In the genomic region with DNA sequence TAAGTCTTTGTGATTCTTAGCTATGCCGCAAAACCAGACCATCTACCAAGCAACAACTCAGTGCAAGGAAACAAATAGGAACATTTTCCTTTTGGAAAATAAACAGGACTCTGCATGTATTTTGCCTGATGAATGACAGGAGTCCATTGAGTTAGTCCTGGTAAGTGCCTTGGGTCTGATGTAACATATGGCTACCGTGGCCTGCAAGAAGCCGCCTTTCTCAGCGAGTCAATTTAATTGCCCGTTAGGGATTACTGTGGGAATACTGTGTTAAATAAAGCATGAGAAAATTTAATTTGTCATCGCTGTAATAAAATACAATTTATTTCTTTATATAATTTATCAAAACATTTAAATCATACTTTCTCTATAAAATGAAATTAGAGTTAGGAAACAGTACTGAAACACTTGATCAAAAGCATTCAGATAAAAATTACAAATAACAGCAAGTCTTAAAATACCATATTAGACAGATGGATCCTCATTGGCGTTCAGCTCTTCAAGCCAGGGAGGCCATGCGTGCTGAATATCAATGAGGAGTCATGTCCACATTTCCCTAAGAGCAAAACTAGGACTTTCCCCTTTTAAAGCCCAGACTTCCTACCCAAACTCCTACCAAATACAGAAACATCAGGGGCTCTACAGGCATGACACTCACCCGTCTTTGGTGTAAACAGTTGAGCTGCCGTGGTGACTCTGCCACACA, we compare ENCODE assay signal across 19 mouse cellular contexts. TPM values are rescaled to one million over a fixed set of nuclear protein-coding genes. Genes with fewer than 3 reads are reported as not detected.
DNase-seq lines count a peak whose midpoint lies in the region; ATAC-seq and TF ChIP-seq lines count a peak whose summit lies in the region.
"Had no signal": no experiment of that assay in that cellular context is flagged by ENCODE, and none has a peak within 500 bp of the region (broad histone marks: within the 10 kb centered on the region; RNA-seq: fewer than 3 reads in every experiment).

No protein-coding gene starts in this region.

- no peak overlapping the region for H3K4me3 ChIP-seq in cerebellum, adult 2 months (replicated peaks; ENCODE audit: insufficient read depth, low read depth, low read length)
- no peak overlapping the region for H3K4me3 ChIP-seq in midbrain, embryonic 13.5 days (replicated peaks)
- H3K4me3 ChIP-seq in midbrain, embryonic 10.5 days, result no peak overlapping the region
- no peak overlapping the region for H3K4me3 ChIP-seq in midbrain, embryonic 15.5 days
- no peak overlapping the region for H3K4me3 ChIP-seq in intestine, embryonic 16.5 days (ENCODE audit: low read length)
- H3K4me3 ChIP-seq: embryonic facial prominence, embryonic 13.5 days; limb, embryonic 13.5 days; myocyte; stomach, embryonic 15.5 days had no signal

- no peak for TF ChIP-seq POLR2A in cerebellum, adult 2 months (IDR thresholded peaks at IDR 0.05; ENCODE audit: borderline replicate concordance, insufficient read depth, low read length)

- H3K4me1 ChIP-seq in cerebellum, adult 2 months (ENCODE audit: control insufficient read depth, insufficient read depth, low read length), result no peaks in the 10 kb centered on the region
- H3K4me1 ChIP-seq in midbrain, embryonic 13.5 days (replicated peaks), result peaks cover 21% of the 10 kb centered on the region
- H3K4me1 ChIP-seq in midbrain, embryonic 10.5 days, result peaks cover 13% of the 10 kb centered on the region; the same call in 1 of the 2 replicates
- H3K4me1 ChIP-seq in midbrain, embryonic 15.5 days, result peaks cover 13% of the 10 kb centered on the region
- no peaks in the 10 kb centered on the region for H3K4me1 ChIP-seq in intestine, embryonic 16.5 days (ENCODE audit: control insufficient read depth, insufficient read depth, low read length)
- H3K4me1 ChIP-seq: embryonic facial prominence, embryonic 13.5 days; limb, embryonic 13.5 days; stomach, embryonic 15.5 days had no signal

- no peaks in the 10 kb centered on the region; the same call in 1 of the 2 replicates for H3K9me3 ChIP-seq in midbrain, embryonic 13.5 days
- no peaks in the 10 kb centered on the region for H3K9me3 ChIP-seq in midbrain, embryonic 10.5 days (replicated peaks)
- no peaks in the 10 kb centered on the region for H3K9me3 ChIP-seq in midbrain, embryonic 15.5 days
- peaks cover 6% of the 10 kb centered on the region; the same call in 1 of the 2 replicates for H3K9me3 ChIP-seq in intestine, embryonic 16.5 days (ENCODE audit: control insufficient read depth, low read length)
- H3K9me3 ChIP-seq: stomach, embryonic 15.5 days had no signal

- H3K9ac ChIP-seq in midbrain, embryonic 13.5 days (replicated peaks), result no peak overlapping the region
- H3K9ac ChIP-seq in midbrain, embryonic 15.5 days, result no peak overlapping the region
- no peak overlapping the region for H3K9ac ChIP-seq in intestine, embryonic 16.5 days (ENCODE audit: low read depth, low read length)
- H3K9ac ChIP-seq: embryonic facial prominence, embryonic 13.5 days; limb, embryonic 13.5 days; liver, embryonic 14.5 days; stomach, embryonic 15.5 days had no signal

- H3K27me3 ChIP-seq in cerebellum, adult 2 months (ENCODE audit: control insufficient read depth, insufficient read depth, low read length), result no peaks in the 10 kb centered on the region
- H3K27me3 ChIP-seq in midbrain, embryonic 13.5 days, result no peaks in the 10 kb centered on the region
- no peaks in the 10 kb centered on the region for H3K27me3 ChIP-seq in midbrain, embryonic 10.5 days (ENCODE audit: low read depth, poor library complexity, severe bottlenecking)
- no peaks in the 10 kb centered on the region for H3K27me3 ChIP-seq in midbrain, embryonic 15.5 days (replicated peaks)
- H3K27me3 ChIP-seq in intestine, embryonic 16.5 days (replicated peaks; ENCODE audit: control insufficient read depth, insufficient read depth, low read length), result no peaks in the 10 kb centered on the region
- H3K27me3 ChIP-seq: embryonic facial prominence, embryonic 13.5 days; limb, embryonic 13.5 days; stomach, embryonic 15.5 days had no signal

- WGBS in cerebellum, adult 2 months, result 20% methylated on average over 10 of the region's 10 CpGs
- 54% methylated on average over 10 of the region's 10 CpGs for WGBS in midbrain, embryonic 13.5 days
- 89% methylated on average over 10 of the region's 10 CpGs for WGBS in midbrain, embryonic 10.5 days
- WGBS in midbrain, embryonic 15.5 days, result 52% methylated on average over 10 of the region's 10 CpGs
- WGBS in intestine, embryonic 16.5 days, result 78% methylated on average over 10 of the region's 10 CpGs

- H3K4me2 ChIP-seq in midbrain, embryonic 13.5 days (replicated peaks), result no peak overlapping the region
- no peak overlapping the region for H3K4me2 ChIP-seq in midbrain, embryonic 15.5 days
- no peak overlapping the region for H3K4me2 ChIP-seq in intestine, embryonic 16.5 days (ENCODE audit: low read depth, low read length)
- H3K4me2 ChIP-seq: embryonic facial prominence, embryonic 13.5 days; heart, embryonic 11.5 days; limb, embryonic 13.5 days; stomach, embryonic 15.5 days had no signal

- no peak overlapping the region for H3K27ac ChIP-seq in cerebellum, adult 2 months (ENCODE audit: insufficient read depth, low read length)
- peak overlapping the region; percentile 73 for H3K27ac ChIP-seq in midbrain, embryonic 13.5 days
- H3K27ac ChIP-seq in midbrain, embryonic 10.5 days (replicated peaks), result no peak overlapping the region
- H3K27ac ChIP-seq in midbrain, embryonic 15.5 days, result peak overlapping the region; percentile 28
- no peak overlapping the region for H3K27ac ChIP-seq in intestine, embryonic 16.5 days (ENCODE audit: low read length)
- H3K27ac ChIP-seq: embryonic facial prominence, embryonic 13.5 days; limb, embryonic 13.5 days; liver, embryonic 14.5 days; stomach, embryonic 15.5 days had no signal

- no peak for TF ChIP-seq CTCF in cerebellum, adult 2 months (IDR thresholded peaks at IDR 0.05; ENCODE audit: borderline replicate concordance, insufficient read depth, low read depth, low read length)

- H3K36me3 ChIP-seq in midbrain, embryonic 13.5 days, result no peaks in the 10 kb centered on the region
- no peaks in the 10 kb centered on the region for H3K36me3 ChIP-seq in midbrain, embryonic 10.5 days
- no peaks in the 10 kb centered on the region for H3K36me3 ChIP-seq in midbrain, embryonic 15.5 days (replicated peaks)
- H3K36me3 ChIP-seq in intestine, embryonic 16.5 days (ENCODE audit: control insufficient read depth, insufficient read depth, low read length), result no peaks in the 10 kb centered on the region
- H3K36me3 ChIP-seq: embryonic facial prominence, embryonic 13.5 days; limb, embryonic 13.5 days; stomach, embryonic 15.5 days had no signal

- peak; percentile 33 to 46 for DNase-seq in cerebellum, postnatal 10 days
- no peak for DNase-seq in cerebellum, adult 2 months
- no peak for DNase-seq in midbrain, embryonic 10.5 days (ENCODE audit: low spot score)
- no peak for DNase-seq in adrenal gland, postnatal 10 days
- DNase-seq: adrenal gland, adult 2 months; cerebellum, adult 18-20 months; right cerebral cortex, postnatal 14 days; thymus, adult 2 months had no signal

- ATAC-seq in midbrain, embryonic 13.5 days, result no peak
- no peak for ATAC-seq in midbrain, embryonic 15.5 days (replicated peaks)
- no peak for ATAC-seq in intestine, embryonic 16.5 days
- no peak for ATAC-seq in monocyte, adult 5-6 weeks (replicated peaks; ENCODE audit: insufficient number of reproducible peaks, low FRiP score, low TSS enrichment, poor library complexity, severe bottlenecking)
- ATAC-seq: intestine, postnatal 0 days had no signal

RNA-seq across cellular contexts. Expression of gene Gtf2f2, which starts 7.3 kb away (rescaled TPM):
- 12.9 and 13.2 TPM in 2 replicates for polyA plus RNA-seq in cerebellum, adult 2 months (2012; rRNA removed)
- 42.7 and 44.0 TPM in 2 replicates for polyA plus RNA-seq in midbrain, embryonic 13.5 days (2015; fragmentation: Nextera tagmentation; extraction: Ambion mirVana)
- 55.5 and 58.9 TPM in 2 replicates for polyA plus RNA-seq in midbrain, embryonic 10.5 days (2016; fragmentation: Nextera tagmentation; extraction: Ambion mirVana)
- 34.4 and 35.0 TPM in 2 replicates for polyA plus RNA-seq in midbrain, embryonic 15.5 days (2015; fragmentation: Nextera tagmentation; extraction: Ambion mirVana)
- 28.0 and 31.7 TPM in 2 replicates for polyA plus RNA-seq in intestine, embryonic 16.5 days (2015; fragmentation: Nextera tagmentation; extraction: Ambion mirVana)
- total RNA-seq in adrenal gland, postnatal 10 days (2021), result 10 to 100 TPM; 21.8 to 24.8 TPM
- 51.1 to 70.9 TPM (median 53.0 TPM) in 3 replicates for total RNA-seq in monocyte, adult 5-6 weeks (2017)

Comparison
In these comparisons a context has a peak if more than half of its experiments do, and no peak if none do; other contexts are left out.
1. DNase-seq: peak in cerebellum, postnatal 10 days (2 of 2); none in cerebellum, adult 2 months (0 of 2), midbrain, embryonic 10.5 days (single experiment) and adrenal gland, postnatal 10 days (single experiment).
2. H3K27ac ChIP-seq: peak in midbrain, embryonic 13.5 days (single experiment) and midbrain, embryonic 15.5 days (single experiment); none in cerebellum, adult 2 months (single experiment), midbrain, embryonic 10.5 days (single experiment) and intestine, embryonic 16.5 days (single experiment).